Mouse (Mus musculus): ENCODE results near the gene P3h1. TPM values are rescaled to one million over a fixed set of nuclear protein-coding genes. Genes with fewer than 3 reads are reported as not detected.
"Not testable (repeated sequence)": the region's sequence is repeated elsewhere in the genome, so short reads cannot be mapped to it uniquely, and the experiment has no call there.

P3h1 gene
- polyA plus RNA-seq, 1 experiment from 2014 or later: 15.5 TPM

GRCm38 (mm10) chr4:119259344-119260254, 26.9 kb downstream of the P3h1 start:
- Histone ChIP-seq H3K4me2 (no peak overlapping the region), H3K4me1 (ENCODE audit: control insufficient read depth, insufficient read depth, low read length) (peaks cover 4% of the 10 kb centered on the region), H3K36me3 (ENCODE audit: control insufficient read depth, insufficient read depth, low read length) (no peaks in the 10 kb centered on the region), H3K9ac (ENCODE audit: low read length) (no peak overlapping the region), H3K4me3 (ENCODE audit: low read depth, low read length) (no peak overlapping the region), H3K27ac (ENCODE audit: low read depth, low read length) (no peak overlapping the region), H3K9me3 (ENCODE audit: control insufficient read depth, low read length) (no peaks in the 10 kb centered on the region), H3K27me3 (ENCODE audit: control insufficient read depth, insufficient read depth, low read length) (no peaks in the 10 kb centered on the region)
- WGBS: 74% methylated on average over 15 of the region's 15 CpGs
- ATAC-seq (ENCODE audit: low FRiP score) (no peak), DNase-seq (ENCODE audit: low spot score, missing footprints) (no peak)

GRCm38 (mm10) chr4:119261087-119261713, 28.5 kb downstream of the P3h1 start:
- no peak for ATAC-seq (ENCODE audit: low FRiP score)
- Histone ChIP-seq H3K9me3 (ENCODE audit: control insufficient read depth, low read length) (no peaks in the 10 kb centered on the region), H3K27me3 (ENCODE audit: control insufficient read depth, insufficient read depth, low read length) (no peaks in the 10 kb centered on the region), H3K4me2 (no peak overlapping the region), H3K4me1 (ENCODE audit: control insufficient read depth, insufficient read depth, low read length) (no peaks in the 10 kb centered on the region), H3K27ac (ENCODE audit: low read depth, low read length) (no peak overlapping the region), H3K9ac (ENCODE audit: low read length) (no peak overlapping the region), H3K36me3 (ENCODE audit: control insufficient read depth, insufficient read depth, low read length) (no peaks in the 10 kb centered on the region), H3K4me3 (ENCODE audit: low read depth, low read length) (no peak overlapping the region)
- 60% methylated on average over 7 of the region's 7 CpGs for WGBS
- no peak for DNase-seq (ENCODE audit: low spot score, missing footprints)

- DNase-seq (ENCODE audit: low spot score, missing footprints) (no peak), ATAC-seq (ENCODE audit: low FRiP score) (no peak)
- Histone ChIP-seq H3K27me3 (ENCODE audit: control insufficient read depth, insufficient read depth, low read length) (no peaks in the 10 kb centered on the region), H3K9me3 (ENCODE audit: control insufficient read depth, low read length) (no peaks in the 10 kb centered on the region), H3K9ac (ENCODE audit: low read length) (no peak overlapping the region), H3K27ac (ENCODE audit: low read depth, low read length) (no peak overlapping the region), H3K4me3 (ENCODE audit: low read depth, low read length) (no peak overlapping the region), H3K4me1 (ENCODE audit: control insufficient read depth, insufficient read depth, low read length) (no peaks in the 10 kb centered on the region), H3K36me3 (ENCODE audit: control insufficient read depth, insufficient read depth, low read length) (no peaks in the 10 kb centered on the region), H3K4me2 (no peak overlapping the region)
- WGBS: 95% methylated on average over 5 of the region's 5 CpGs
These were observed 29.8 kb downstream of the P3h1 start for GRCm38 (mm10) chr4:119262483-119262882.

GRCm38 (mm10) chr4:119263459-119263858, 30.7 kb downstream of the P3h1 start:
- H3K36me3 ChIP-seq (ENCODE audit: control insufficient read depth, insufficient read depth, low read length): no peaks in the 10 kb centered on the region
- 80% methylated on average over 3 of the region's 3 CpGs for WGBS
- no peak overlapping the region for H3K4me2 ChIP-seq
- H3K4me1 ChIP-seq (ENCODE audit: control insufficient read depth, insufficient read depth, low read length): no peaks in the 10 kb centered on the region
- no peak overlapping the region for H3K27ac ChIP-seq (ENCODE audit: low read depth, low read length)
- no peak overlapping the region for H3K9ac ChIP-seq (ENCODE audit: low read length)
- ATAC-seq (ENCODE audit: low FRiP score) (no peak), DNase-seq (ENCODE audit: low spot score, missing footprints) (no peak)
- H3K9me3 ChIP-seq (ENCODE audit: control insufficient read depth, low read length): no peaks in the 10 kb centered on the region
- H3K27me3 ChIP-seq (ENCODE audit: control insufficient read depth, insufficient read depth, low read length): no peaks in the 10 kb centered on the region
- no peak overlapping the region for H3K4me3 ChIP-seq (ENCODE audit: low read depth, low read length)

- Histone ChIP-seq H3K4me1 (ENCODE audit: control insufficient read depth, insufficient read depth, low read length) (no peaks in the 10 kb centered on the region), H3K36me3 (ENCODE audit: control insufficient read depth, insufficient read depth, low read length) (peaks cover 6% of the 10 kb centered on the region), H3K4me2 (no peak overlapping the region), H3K4me3 (ENCODE audit: low read depth, low read length) (no peak overlapping the region), H3K27me3 (ENCODE audit: control insufficient read depth, insufficient read depth, low read length) (no peaks in the 10 kb centered on the region), H3K27ac (ENCODE audit: low read depth, low read length) (no peak overlapping the region), H3K9ac (ENCODE audit: low read length) (no peak overlapping the region), H3K9me3 (ENCODE audit: control insufficient read depth, low read length) (no peaks in the 10 kb centered on the region)
- DNase-seq (ENCODE audit: low spot score, missing footprints) (no peak), ATAC-seq (ENCODE audit: low FRiP score) (no peak)
- 80% methylated on average over 13 of the region's 13 CpGs for WGBS
These were observed 33.9 kb downstream of the P3h1 start for GRCm38 (mm10) chr4:119266606-119267005.

GRCm38 (mm10) chr4:119274627-119275026, 41.9 kb downstream of the P3h1 start:
- H3K4me2 ChIP-seq: no peak overlapping the region
- H3K36me3 ChIP-seq (ENCODE audit: control insufficient read depth, insufficient read depth, low read length): peaks cover 42% of the 10 kb centered on the region
- H3K27ac ChIP-seq (ENCODE audit: low read depth, low read length): no peak overlapping the region
- no peaks in the 10 kb centered on the region for H3K27me3 ChIP-seq (ENCODE audit: control insufficient read depth, insufficient read depth, low read length)
- no peaks in the 10 kb centered on the region for H3K4me1 ChIP-seq (ENCODE audit: control insufficient read depth, insufficient read depth, low read length)
- H3K9me3 ChIP-seq (ENCODE audit: control insufficient read depth, low read length): no peaks in the 10 kb centered on the region
- no peak for DNase-seq (ENCODE audit: low spot score, missing footprints)
- 91% methylated on average over 1 of the region's 1 CpGs for WGBS
- no peak for ATAC-seq (ENCODE audit: low FRiP score)
- H3K9ac ChIP-seq (ENCODE audit: low read length): no peak overlapping the region
- no peak overlapping the region for H3K4me3 ChIP-seq (ENCODE audit: low read depth, low read length)

GRCm38 (mm10) chr4:119275226-119275625, 42.5 kb downstream of the P3h1 start:
- H3K4me1 ChIP-seq (ENCODE audit: control insufficient read depth, insufficient read depth, low read length): no peaks in the 10 kb centered on the region
- H3K27me3 ChIP-seq (ENCODE audit: control insufficient read depth, insufficient read depth, low read length): no peaks in the 10 kb centered on the region
- DNase-seq (ENCODE audit: low spot score, missing footprints) (no peak), ATAC-seq (ENCODE audit: low FRiP score) (no peak)
- no peak overlapping the region for H3K27ac ChIP-seq (ENCODE audit: low read depth, low read length)
- H3K9me3 ChIP-seq (ENCODE audit: control insufficient read depth, low read length): no peaks in the 10 kb centered on the region
- H3K36me3 ChIP-seq (ENCODE audit: control insufficient read depth, insufficient read depth, low read length): peaks cover 42% of the 10 kb centered on the region
- no peak overlapping the region for H3K4me2 ChIP-seq
- H3K4me3 ChIP-seq (ENCODE audit: low read depth, low read length): no peak overlapping the region
- 74% methylated on average over 2 of the region's 2 CpGs for WGBS
- H3K9ac ChIP-seq (ENCODE audit: low read length): no peak overlapping the region

- H3K9me3 ChIP-seq (ENCODE audit: control insufficient read depth, low read length): no peaks in the 10 kb centered on the region
- no peak overlapping the region for H3K9ac ChIP-seq (ENCODE audit: low read length)
- no peak overlapping the region for H3K27ac ChIP-seq (ENCODE audit: low read depth, low read length)
- H3K4me3 ChIP-seq (ENCODE audit: low read depth, low read length): no peak overlapping the region
- H3K27me3 ChIP-seq (ENCODE audit: control insufficient read depth, insufficient read depth, low read length): no peaks in the 10 kb centered on the region
- H3K4me1 ChIP-seq (ENCODE audit: control insufficient read depth, insufficient read depth, low read length): no peaks in the 10 kb centered on the region
- DNase-seq (ENCODE audit: low spot score, missing footprints) (no peak), ATAC-seq (ENCODE audit: low FRiP score) (no peak)
- peaks cover 42% of the 10 kb centered on the region for H3K36me3 ChIP-seq (ENCODE audit: control insufficient read depth, insufficient read depth, low read length)
- 88% methylated on average over 2 of the region's 2 CpGs for WGBS
- H3K4me2 ChIP-seq: no peak overlapping the region
These were observed 43.0 kb downstream of the P3h1 start for GRCm38 (mm10) chr4:119275726-119276125.

GRCm38 (mm10) chr4:119278784-119279183, 46.1 kb downstream of the P3h1 start:
- not testable (repeated sequence) for H3K27ac ChIP-seq (ENCODE audit: low read depth, low read length); H3K9ac ChIP-seq (ENCODE audit: low read length); H3K9me3 ChIP-seq (ENCODE audit: control insufficient read depth, low read length); ATAC-seq (ENCODE audit: low FRiP score); H3K27me3 ChIP-seq (ENCODE audit: control insufficient read depth, insufficient read depth, low read length); H3K4me3 ChIP-seq (ENCODE audit: low read depth, low read length); H3K4me2 ChIP-seq; H3K4me1 ChIP-seq (ENCODE audit: control insufficient read depth, insufficient read depth, low read length); DNase-seq (ENCODE audit: low spot score, missing footprints)
- WGBS: 93% methylated on average over 15 of the region's 15 CpGs
- peaks cover 41% of the 10 kb centered on the region for H3K36me3 ChIP-seq (ENCODE audit: control insufficient read depth, insufficient read depth, low read length)

All from midbrain, embryonic 11.5 days (tissue).